Mouse (Mus musculus): Measurements from ENCODE around the gene Plekha6. TPM values are rescaled to one million over a fixed set of nuclear protein-coding genes. Genes with fewer than 3 reads are reported as not detected.

Gene Plekha6
- polyA plus RNA-seq, 1 experiment from 2014 or later = 2.0 TPM

- WGBS = 69% methylated on average over 7 of the region's 7 CpGs
- DNase-seq (ENCODE audit: low spot score) (no peak), ATAC-seq (replicated peaks; ENCODE audit: insufficient number of reproducible peaks, low FRiP score, low TSS enrichment, low read depth) (no peak)
- no peaks in the 10 kb centered on the region for H3K36me3 ChIP-seq (replicated peaks; ENCODE audit: control insufficient read depth, insufficient read depth, low read depth, low read length)
- H3K27me3 ChIP-seq (ENCODE audit: control insufficient read depth, insufficient read depth, low read length) = no peaks in the 10 kb centered on the region
- H3K4me2 ChIP-seq (ENCODE audit: low read depth, low read length) = no peak overlapping the region
- H3K27ac ChIP-seq (replicated peaks; ENCODE audit: low read depth, low read length) = no peak overlapping the region
- H3K9ac ChIP-seq (replicated peaks; ENCODE audit: low read length) = no peak overlapping the region
- no peak overlapping the region for H3K4me3 ChIP-seq (ENCODE audit: low read depth, low read length)
- H3K9me3 ChIP-seq (replicated peaks; ENCODE audit: control insufficient read depth, low read length) = no peaks in the 10 kb centered on the region
- peaks cover 4% of the 10 kb centered on the region for H3K4me1 ChIP-seq (ENCODE audit: control insufficient read depth, insufficient read depth, low read length)
Observed at GRCm38 (mm10) chr1:133214672-133215359, 50.8 kb downstream of the Plekha6 start.

GRCm38 (mm10) chr1:133215360-133215700, 51.3 kb downstream of the Plekha6 start:
- 78% methylated on average over 3 of the region's 3 CpGs for WGBS
- Histone ChIP-seq H3K4me1 (ENCODE audit: control insufficient read depth, insufficient read depth, low read length) (peaks cover 4% of the 10 kb centered on the region), H3K9ac (replicated peaks; ENCODE audit: low read length) (no peak overlapping the region), H3K9me3 (replicated peaks; ENCODE audit: control insufficient read depth, low read length) (no peaks in the 10 kb centered on the region), H3K4me2 (ENCODE audit: low read depth, low read length) (no peak overlapping the region), H3K27ac (replicated peaks; ENCODE audit: low read depth, low read length) (no peak overlapping the region), H3K36me3 (replicated peaks; ENCODE audit: control insufficient read depth, insufficient read depth, low read depth, low read length) (no peaks in the 10 kb centered on the region), H3K27me3 (ENCODE audit: control insufficient read depth, insufficient read depth, low read length) (no peaks in the 10 kb centered on the region), H3K4me3 (ENCODE audit: low read depth, low read length) (no peak overlapping the region)
- ATAC-seq (replicated peaks; ENCODE audit: insufficient number of reproducible peaks, low FRiP score, low TSS enrichment, low read depth) = no peak
- no peak for DNase-seq (ENCODE audit: low spot score)

DNA sequence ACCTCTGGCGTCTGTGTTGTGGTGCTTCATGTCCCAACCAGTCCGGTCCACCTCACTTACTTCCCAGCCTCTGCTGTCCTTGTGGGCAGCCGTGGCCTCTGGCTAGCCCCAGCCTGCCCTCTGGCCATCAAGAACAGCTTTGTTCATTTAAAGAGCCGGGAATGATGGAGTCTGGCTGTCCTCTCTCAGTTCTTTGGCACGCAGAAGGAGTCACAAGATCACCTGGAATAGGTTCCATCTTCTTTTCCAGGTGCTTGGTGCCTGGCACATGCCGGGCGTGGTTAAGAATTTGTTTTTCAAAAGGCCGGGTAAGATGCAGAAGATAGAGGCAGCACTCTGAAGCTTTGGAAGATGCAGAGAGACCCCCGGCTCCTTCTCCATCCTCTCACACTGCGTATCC, 51.7 kb downstream of the Plekha6 start:
- no peaks in the 10 kb centered on the region for H3K36me3 ChIP-seq (replicated peaks; ENCODE audit: control insufficient read depth, insufficient read depth, low read depth, low read length)
- peaks cover 4% of the 10 kb centered on the region for H3K4me1 ChIP-seq (ENCODE audit: control insufficient read depth, insufficient read depth, low read length)
- no peaks in the 10 kb centered on the region for H3K9me3 ChIP-seq (replicated peaks; ENCODE audit: control insufficient read depth, low read length)
- H3K27ac ChIP-seq (replicated peaks; ENCODE audit: low read depth, low read length) = no peak overlapping the region
- ATAC-seq (replicated peaks; ENCODE audit: insufficient number of reproducible peaks, low FRiP score, low TSS enrichment, low read depth) (no peak), DNase-seq (ENCODE audit: low spot score) (no peak)
- no peak overlapping the region for H3K4me2 ChIP-seq (ENCODE audit: low read depth, low read length)
- 67% methylated on average over 10 of the region's 10 CpGs for WGBS
- H3K27me3 ChIP-seq (ENCODE audit: control insufficient read depth, insufficient read depth, low read length) = no peaks in the 10 kb centered on the region
- H3K4me3 ChIP-seq (ENCODE audit: low read depth, low read length) = no peak overlapping the region
- H3K9ac ChIP-seq (replicated peaks; ENCODE audit: low read length) = no peak overlapping the region

- no peak overlapping the region for H3K4me2 ChIP-seq (ENCODE audit: low read depth, low read length)
- ATAC-seq (replicated peaks; ENCODE audit: insufficient number of reproducible peaks, low FRiP score, low TSS enrichment, low read depth) (no peak), DNase-seq (ENCODE audit: low spot score) (no peak)
- H3K27ac ChIP-seq (replicated peaks; ENCODE audit: low read depth, low read length) = no peak overlapping the region
- no peaks in the 10 kb centered on the region for H3K27me3 ChIP-seq (ENCODE audit: control insufficient read depth, insufficient read depth, low read length)
- H3K36me3 ChIP-seq (replicated peaks; ENCODE audit: control insufficient read depth, insufficient read depth, low read depth, low read length) = no peaks in the 10 kb centered on the region
- H3K9ac ChIP-seq (replicated peaks; ENCODE audit: low read length) = no peak overlapping the region
- H3K9me3 ChIP-seq (replicated peaks; ENCODE audit: control insufficient read depth, low read length) = no peaks in the 10 kb centered on the region
- peaks cover 4% of the 10 kb centered on the region for H3K4me1 ChIP-seq (ENCODE audit: control insufficient read depth, insufficient read depth, low read length)
- 70% methylated on average over 5 of the region's 5 CpGs for WGBS
- no peak overlapping the region for H3K4me3 ChIP-seq (ENCODE audit: low read depth, low read length)
Observed at GRCm38 (mm10) chr1:133217031-133217430, 53.0 kb downstream of the Plekha6 start.

GRCm38 (mm10) chr1:133219106-133219505, 55.1 kb downstream of the Plekha6 start:
- Histone ChIP-seq H3K4me1 (ENCODE audit: control insufficient read depth, insufficient read depth, low read length) (peaks cover 4% of the 10 kb centered on the region), H3K27ac (replicated peaks; ENCODE audit: low read depth, low read length) (no peak overlapping the region), H3K4me3 (ENCODE audit: low read depth, low read length) (no peak overlapping the region), H3K27me3 (ENCODE audit: control insufficient read depth, insufficient read depth, low read length) (no peaks in the 10 kb centered on the region), H3K9me3 (replicated peaks; ENCODE audit: control insufficient read depth, low read length) (no peaks in the 10 kb centered on the region), H3K4me2 (ENCODE audit: low read depth, low read length) (no peak overlapping the region), H3K9ac (replicated peaks; ENCODE audit: low read length) (no peak overlapping the region), H3K36me3 (replicated peaks; ENCODE audit: control insufficient read depth, insufficient read depth, low read depth, low read length) (no peaks in the 10 kb centered on the region)
- no peak for DNase-seq (ENCODE audit: low spot score)
- ATAC-seq (replicated peaks; ENCODE audit: insufficient number of reproducible peaks, low FRiP score, low TSS enrichment, low read depth) = no peak
- WGBS = 56% methylated on average over 1 of the region's 1 CpGs

DNA sequence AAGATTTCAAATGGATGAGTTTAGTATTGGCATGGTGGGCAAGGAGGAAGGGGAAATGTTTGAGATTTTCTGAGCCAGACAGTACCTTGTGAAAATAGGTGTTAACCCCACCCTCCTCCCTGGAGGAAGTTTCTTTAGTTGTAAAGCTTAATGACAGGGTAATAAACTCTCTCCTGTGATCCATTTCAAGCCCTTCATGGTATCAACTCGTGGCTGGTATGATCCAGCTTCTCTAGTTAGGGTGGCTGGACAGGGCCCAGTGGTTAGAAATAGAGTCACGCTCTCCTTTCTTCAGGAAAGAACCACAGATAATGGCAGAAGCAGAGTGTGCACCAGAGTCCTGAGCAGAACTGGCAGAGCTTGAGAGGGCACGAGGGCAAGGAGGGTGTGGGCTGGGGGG, 57.4 kb downstream of the Plekha6 start:
- Histone ChIP-seq H3K9me3 (replicated peaks; ENCODE audit: control insufficient read depth, low read length) (no peaks in the 10 kb centered on the region), H3K4me2 (ENCODE audit: low read depth, low read length) (no peak overlapping the region), H3K9ac (replicated peaks; ENCODE audit: low read length) (no peak overlapping the region), H3K36me3 (replicated peaks; ENCODE audit: control insufficient read depth, insufficient read depth, low read depth, low read length) (no peaks in the 10 kb centered on the region), H3K27ac (replicated peaks; ENCODE audit: low read depth, low read length) (no peak overlapping the region), H3K4me3 (ENCODE audit: low read depth, low read length) (no peak overlapping the region), H3K4me1 (ENCODE audit: control insufficient read depth, insufficient read depth, low read length) (no peaks in the 10 kb centered on the region), H3K27me3 (ENCODE audit: control insufficient read depth, insufficient read depth, low read length) (peaks cover 4% of the 10 kb centered on the region; the same call in 1 of the 2 replicates)
- ATAC-seq (replicated peaks; ENCODE audit: insufficient number of reproducible peaks, low FRiP score, low TSS enrichment, low read depth) (no peak), DNase-seq (ENCODE audit: low spot score) (no peak)
- WGBS = 68% methylated on average over 3 of the region's 3 CpGs

DNA sequence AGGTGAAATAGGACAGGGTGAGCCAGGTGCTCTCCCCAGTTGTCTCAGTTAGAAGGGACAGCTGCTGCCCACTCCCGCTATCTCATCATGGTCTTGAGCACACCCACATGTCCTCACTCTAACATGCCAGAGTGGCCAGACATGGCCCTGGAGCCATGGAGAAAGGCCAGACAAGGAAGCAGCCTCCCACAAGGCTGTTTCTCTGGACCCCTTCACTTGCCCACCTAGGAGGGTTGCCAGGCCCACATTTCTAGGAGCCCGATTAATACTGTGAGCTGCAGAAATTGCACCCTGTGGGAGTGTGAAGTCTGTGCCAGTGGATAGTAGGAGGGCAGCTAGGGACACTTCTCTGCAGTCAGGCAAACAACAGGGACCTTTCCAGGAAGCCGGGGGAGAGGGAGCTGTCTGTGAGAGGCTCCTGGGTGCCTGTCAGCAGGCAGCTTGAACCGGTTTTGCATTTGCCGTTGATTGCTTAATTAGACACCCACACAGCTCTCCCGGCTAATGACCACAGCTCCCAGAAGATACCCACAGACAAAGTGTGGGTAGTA, 58.5 kb downstream of the Plekha6 start:
- Histone ChIP-seq H3K27ac (replicated peaks; ENCODE audit: low read depth, low read length) (no peak overlapping the region), H3K27me3 (ENCODE audit: control insufficient read depth, insufficient read depth, low read length) (peaks cover 6% of the 10 kb centered on the region; the same call in 1 of the 2 replicates), H3K4me2 (ENCODE audit: low read depth, low read length) (no peak overlapping the region), H3K4me3 (ENCODE audit: low read depth, low read length) (no peak overlapping the region), H3K36me3 (replicated peaks; ENCODE audit: control insufficient read depth, insufficient read depth, low read depth, low read length) (no peaks in the 10 kb centered on the region), H3K9me3 (replicated peaks; ENCODE audit: control insufficient read depth, low read length) (no peaks in the 10 kb centered on the region), H3K4me1 (ENCODE audit: control insufficient read depth, insufficient read depth, low read length) (no peaks in the 10 kb centered on the region), H3K9ac (replicated peaks; ENCODE audit: low read length) (no peak overlapping the region)
- ATAC-seq (replicated peaks; ENCODE audit: insufficient number of reproducible peaks, low FRiP score, low TSS enrichment, low read depth) (0 out of 2 replicates have a peak, but pooled peaks have one; percentile 4), DNase-seq (ENCODE audit: low spot score) (no peak)
- WGBS = 49% methylated on average over 6 of the region's 6 CpGs

DNA sequence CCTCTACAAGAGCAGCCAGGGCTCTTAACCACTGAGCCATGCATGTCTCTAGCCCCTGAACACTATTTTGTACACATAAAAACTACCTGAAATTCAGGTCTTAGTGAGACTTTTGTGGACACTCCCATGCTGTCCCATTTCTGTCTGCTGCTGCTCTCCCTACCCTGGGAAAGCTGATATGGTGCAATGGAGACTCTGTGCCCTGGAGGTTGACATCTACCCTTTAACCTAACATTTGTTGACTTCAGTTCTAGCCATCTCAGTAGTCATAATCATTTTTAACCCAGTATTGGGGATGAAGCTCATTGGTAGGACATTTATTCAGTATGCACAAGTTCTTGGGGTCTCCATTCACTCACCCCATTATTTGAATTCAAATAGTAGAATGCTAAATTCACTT, 60.7 kb downstream of the Plekha6 start:
- H3K9me3 ChIP-seq (replicated peaks; ENCODE audit: control insufficient read depth, low read length) = no peaks in the 10 kb centered on the region
- H3K9ac ChIP-seq (replicated peaks; ENCODE audit: low read length) = no peak overlapping the region
- H3K27me3 ChIP-seq (ENCODE audit: control insufficient read depth, insufficient read depth, low read length) = peaks cover 6% of the 10 kb centered on the region; the same call in 1 of the 2 replicates
- no peak overlapping the region for H3K4me2 ChIP-seq (ENCODE audit: low read depth, low read length)
- no peaks in the 10 kb centered on the region for H3K36me3 ChIP-seq (replicated peaks; ENCODE audit: control insufficient read depth, insufficient read depth, low read depth, low read length)
- H3K27ac ChIP-seq (replicated peaks; ENCODE audit: low read depth, low read length) = no peak overlapping the region
- no peak for DNase-seq (ENCODE audit: low spot score)
- H3K4me3 ChIP-seq (ENCODE audit: low read depth, low read length) = no peak overlapping the region
- H3K4me1 ChIP-seq (ENCODE audit: control insufficient read depth, insufficient read depth, low read length) = no peaks in the 10 kb centered on the region
- no peak for ATAC-seq (replicated peaks; ENCODE audit: insufficient number of reproducible peaks, low FRiP score, low TSS enrichment, low read depth)
